Mouse (Mus musculus) brain, embryonic 14.5 days (tissue): Measurements from ENCODE around the gene Mvk. TPM values are rescaled to one million over a fixed set of nuclear protein-coding genes. Genes with fewer than 3 reads are reported as not detected.

Experiments
- DNase-seq: peaks from one replicate; pipeline ENCODE4 v3.0.0-alpha.2; 2011; ENCODE audit warnings: low read depth
- CTCF ChIP-seq: fragments of 200-500 bp; IDR thresholded peaks from 2 replicates; pipeline ENCODE4 v1.5.1; 2012; ENCODE audit warnings: inconsistent platforms, mild to moderate bottlenecking, moderate library complexity, borderline replicate concordance; ENCODE audit not compliant: insufficient read depth, insufficient read length; ENCODE audit errors: extremely low read depth
- POLR2A ChIP-seq: fragments of 200-500 bp; IDR thresholded peaks from 2 replicates; pipeline ENCODE4 v1.6.1; 2012; ENCODE audit warnings: mild to moderate bottlenecking, inconsistent platforms, borderline replicate concordance; ENCODE audit not compliant: poor library complexity, insufficient read depth, insufficient read length, severe bottlenecking; ENCODE audit errors: extremely low read depth
- polyA plus RNA-seq: library from polyadenylated mRNA; depleted of rRNA; stranded (reverse); fragments of >200 nt; gene quantifications from 2 replicates; pipeline ENCODE4 v1.2.3, GENCODE M21; 2012

Gene Mvk
- polyA plus RNA-seq, 1 experiment: 67.6 TPM

DNA sequence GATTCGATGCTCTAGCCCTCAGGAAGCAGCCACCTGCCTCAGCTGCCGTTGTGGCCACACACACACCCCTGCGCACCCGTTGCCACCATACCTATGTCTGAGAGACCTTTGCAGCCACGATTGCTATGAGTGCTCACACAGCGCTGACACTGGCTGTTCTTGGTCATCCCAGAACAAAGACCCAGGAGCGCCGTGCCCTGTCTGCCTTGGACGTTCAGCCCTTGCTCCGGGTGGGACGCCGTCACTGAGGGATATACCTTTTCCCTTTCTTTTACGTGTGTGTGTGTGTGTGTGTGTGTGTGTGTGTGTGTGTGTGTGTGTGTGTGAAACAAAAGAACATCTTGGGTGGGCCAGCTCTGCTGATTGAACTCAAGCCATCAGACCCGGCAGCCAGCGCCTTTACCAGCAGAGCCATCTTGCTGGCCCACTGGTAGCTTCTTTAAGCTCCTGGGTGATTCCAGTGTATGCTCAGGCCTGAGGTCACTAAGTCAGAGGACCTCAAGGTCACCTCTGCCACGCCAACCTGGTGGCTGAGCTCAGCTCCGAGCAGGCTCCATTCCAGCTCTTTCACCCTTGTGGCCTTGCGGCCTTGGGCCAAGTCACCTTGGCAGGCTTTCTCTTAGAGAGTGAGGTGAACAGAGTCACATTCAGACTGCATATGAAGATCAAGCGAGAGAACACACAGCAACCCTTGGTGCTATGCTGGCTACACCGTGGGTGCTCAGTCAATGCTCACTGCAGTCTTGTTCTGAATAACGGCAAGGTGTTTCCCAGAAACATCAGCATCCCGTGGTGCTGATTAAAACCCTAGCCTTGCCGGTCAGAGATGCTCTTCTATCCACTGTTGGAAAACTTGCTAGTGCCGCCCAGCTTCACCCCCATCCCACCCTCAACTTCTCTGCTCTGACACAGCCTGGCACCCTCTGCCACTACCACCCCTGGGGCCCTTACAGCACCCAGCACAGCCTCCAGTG lies 18.3 kb downstream of the Mvk start:
- DNase-seq: no peak
- TF ChIP-seq CTCF: no peak
- no peak for TF ChIP-seq POLR2A

DNA sequence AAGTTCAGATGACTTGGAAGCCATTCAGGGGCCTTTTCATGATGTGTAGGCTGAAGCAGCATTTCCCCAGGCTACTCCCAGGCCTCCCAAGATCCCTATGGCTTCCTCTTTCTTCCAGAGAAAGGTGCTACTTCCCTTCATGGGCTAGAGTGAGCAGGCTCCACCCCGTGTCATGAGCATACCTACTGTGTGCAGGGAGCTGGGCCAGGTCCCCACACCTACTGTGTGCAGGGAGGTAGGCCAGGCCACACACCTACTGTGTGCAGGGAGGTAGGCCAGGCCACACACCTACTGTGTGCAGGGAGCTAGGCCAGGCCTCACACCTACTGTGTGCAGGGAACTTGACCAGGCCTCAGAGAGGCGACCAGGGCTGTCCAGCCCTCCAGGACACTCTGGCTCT lies 20.5 kb downstream of the Mvk start:
- no peak for TF ChIP-seq POLR2A
- TF ChIP-seq CTCF: no peak

DNA sequence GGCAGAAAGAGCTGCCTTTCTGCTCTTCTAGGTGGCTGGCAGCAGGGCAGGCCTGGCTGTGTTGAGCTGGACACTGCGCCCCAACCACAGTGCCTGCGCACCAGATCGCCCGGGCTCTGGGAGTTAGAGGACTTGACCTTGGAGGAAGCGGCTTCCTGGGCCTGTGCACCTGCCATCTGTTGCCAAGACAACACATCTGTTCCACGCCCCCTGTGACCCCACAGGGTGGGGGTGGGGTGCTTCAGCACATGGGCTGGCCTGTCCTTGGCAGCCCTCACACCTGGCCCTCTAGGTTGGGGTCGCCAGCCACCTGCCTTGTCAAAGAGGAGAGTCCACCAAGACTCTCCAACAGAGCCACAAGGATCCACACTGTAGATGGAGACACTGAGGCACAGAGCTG lies 21.6 kb downstream of the Mvk start:
- no peak for TF ChIP-seq POLR2A
- DNase-seq: no peak

More for the DNA sequence above, 20.5 kb downstream of the Mvk start:
- DNase-seq: no peak

DNA sequence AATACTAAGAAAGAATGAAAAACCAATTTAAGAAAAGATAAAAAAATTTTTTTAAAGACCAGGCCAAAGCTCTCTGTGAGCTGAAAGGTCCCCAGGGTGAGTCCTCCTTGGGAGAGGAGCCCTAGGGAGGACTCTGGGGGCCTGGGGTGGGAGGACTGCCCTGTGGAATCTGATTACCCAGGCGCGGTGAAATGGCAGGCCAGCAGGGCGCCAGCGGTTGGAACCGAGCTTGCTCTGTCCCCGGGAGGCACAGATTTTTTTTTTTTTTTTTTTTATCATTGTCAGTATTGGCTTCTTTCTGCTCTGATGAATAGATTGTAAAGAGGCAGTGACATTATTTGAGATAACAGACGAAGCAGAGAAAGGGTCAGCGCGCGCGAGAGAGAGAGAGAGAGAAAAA lies 22.9 kb downstream of the Mvk start:
- DNase-seq: no peak
- TF ChIP-seq POLR2A (no peak), CTCF (no peak)

DNA sequence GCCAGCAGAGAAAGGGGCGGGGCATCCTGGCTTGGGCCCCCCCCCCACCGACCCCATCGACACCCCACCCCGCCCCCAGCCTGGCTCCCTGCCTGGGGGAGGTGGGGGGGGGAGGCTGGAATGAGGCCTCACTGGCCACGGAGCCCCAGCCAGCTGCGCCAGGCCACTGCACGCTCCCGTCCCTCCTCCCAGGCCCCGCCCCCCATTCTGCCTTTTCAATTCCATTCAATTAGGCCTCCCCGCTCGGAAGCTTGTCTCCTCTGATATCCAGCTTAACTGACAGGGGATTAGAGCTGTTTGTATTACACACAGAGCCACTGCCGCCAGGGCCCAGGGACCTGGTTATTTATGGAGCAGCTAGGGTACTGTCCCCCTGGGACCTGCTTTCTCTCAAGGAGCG lies 23.4 kb downstream of the Mvk start:
- TF ChIP-seq POLR2A (no peak), CTCF (peak; percentile 10; the same call in 1 of the 2 replicates)

DNA sequence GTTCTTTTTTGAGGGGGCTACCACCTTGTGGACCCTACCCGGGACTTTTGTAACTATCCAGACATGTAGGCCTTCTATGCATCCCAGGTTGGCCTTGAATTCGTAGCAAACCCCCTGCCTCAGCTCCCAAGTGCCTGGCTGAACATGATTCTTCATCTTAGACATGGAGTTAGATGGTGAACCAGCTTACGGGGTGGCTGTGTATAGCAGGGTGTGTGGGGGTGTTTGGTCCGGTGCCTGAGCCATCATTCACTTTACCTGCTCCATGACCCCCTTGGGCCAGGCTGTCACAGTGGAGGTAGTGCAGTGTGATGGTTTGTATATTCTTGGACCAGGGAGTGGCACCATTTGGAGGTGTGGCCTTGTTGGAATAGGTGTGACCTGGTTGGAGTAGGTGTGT lies 23.9 kb downstream of the Mvk start:
- TF ChIP-seq CTCF (no peak), POLR2A (no peak)
- no peak for DNase-seq

More for the DNA sequence above, 23.4 kb downstream of the Mvk start:
- DNase-seq: peak; percentile 98

DNA sequence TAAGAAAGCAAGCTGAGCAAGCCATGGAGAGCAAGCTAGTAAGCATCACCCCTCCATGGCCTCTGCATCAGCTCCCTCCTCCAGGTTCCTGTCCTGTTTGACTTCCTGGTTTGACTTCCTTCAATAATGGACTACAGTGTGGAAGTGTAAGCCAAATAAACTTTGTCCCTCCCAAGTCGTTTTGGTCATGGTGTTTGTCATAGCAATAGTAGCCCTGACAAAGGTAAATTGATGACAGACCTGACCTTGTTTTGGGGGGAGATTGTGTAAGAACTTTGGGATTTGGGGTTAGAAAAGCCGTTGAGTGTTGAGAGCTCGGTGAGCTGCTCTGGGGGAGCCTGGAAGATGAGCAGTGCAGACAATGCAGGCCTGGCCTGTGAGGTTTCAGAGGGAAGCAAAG lies 26.3 kb downstream of the Mvk start:
- no peak for TF ChIP-seq CTCF
- TF ChIP-seq POLR2A: no peak
- DNase-seq: no peak

DNA sequence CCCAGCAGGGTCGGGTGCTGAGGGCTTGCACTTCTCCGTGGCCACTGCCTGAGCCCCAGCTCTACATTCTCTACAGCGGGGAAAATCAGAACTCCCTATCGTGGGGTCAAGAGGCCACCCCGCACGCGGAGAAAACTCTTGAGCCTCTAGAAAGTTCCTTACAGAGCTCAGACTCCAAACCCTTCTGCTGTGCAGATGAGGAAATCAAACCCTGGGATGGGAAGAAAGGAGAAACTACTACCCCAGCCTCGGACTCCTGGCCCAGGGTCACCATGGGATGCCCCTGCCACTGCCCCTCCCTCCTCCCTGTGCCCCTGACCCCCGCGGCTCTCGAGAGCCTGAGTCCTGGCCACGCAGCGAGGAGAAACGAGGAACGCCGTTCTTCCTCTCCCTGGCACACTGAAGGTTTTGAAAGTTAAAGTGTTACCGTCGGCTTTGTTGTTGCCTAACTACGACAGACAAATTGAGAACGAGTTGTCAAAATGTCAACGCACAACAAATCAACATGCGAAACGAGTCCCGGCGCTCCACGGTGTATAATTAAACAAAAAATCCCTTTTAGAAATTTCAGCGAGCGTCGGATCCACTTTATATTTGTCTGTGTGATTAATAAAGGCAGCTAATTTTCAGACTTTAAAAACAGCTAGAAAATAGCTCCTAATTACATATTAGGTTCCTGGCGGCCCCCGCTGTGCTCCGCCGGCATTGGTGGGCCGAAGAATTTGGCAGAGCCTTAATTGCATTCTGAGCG lies 30.8 kb downstream of the Mvk start:
- peak; percentile 90 for DNase-seq

DNA sequence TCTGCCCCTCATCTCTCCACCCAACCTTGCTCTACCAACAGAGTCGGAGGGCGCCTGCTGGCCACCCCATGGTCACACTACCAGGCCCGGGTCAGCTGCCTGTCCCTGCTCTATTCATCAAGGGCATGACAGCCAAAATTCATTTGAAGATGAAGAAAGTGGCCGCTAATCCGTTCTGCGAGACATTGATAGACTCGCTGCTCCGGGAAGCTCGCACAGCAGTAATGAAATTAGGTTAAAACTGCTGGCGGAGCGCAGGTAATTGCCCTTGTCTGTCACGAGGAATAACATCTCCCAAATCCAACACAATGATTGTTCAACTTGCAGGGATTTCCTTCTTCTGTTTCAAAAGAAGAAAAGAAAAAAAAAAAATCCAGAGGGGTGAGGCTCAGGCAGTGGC lies 34.2 kb downstream of the Mvk start:
- TF ChIP-seq CTCF: no peak
- TF ChIP-seq POLR2A: no peak
- peak; percentile 49 for DNase-seq

More for the DNA sequence above, 30.8 kb downstream of the Mvk start:
- no peak for TF ChIP-seq POLR2A
- TF ChIP-seq CTCF: no peak

DNA sequence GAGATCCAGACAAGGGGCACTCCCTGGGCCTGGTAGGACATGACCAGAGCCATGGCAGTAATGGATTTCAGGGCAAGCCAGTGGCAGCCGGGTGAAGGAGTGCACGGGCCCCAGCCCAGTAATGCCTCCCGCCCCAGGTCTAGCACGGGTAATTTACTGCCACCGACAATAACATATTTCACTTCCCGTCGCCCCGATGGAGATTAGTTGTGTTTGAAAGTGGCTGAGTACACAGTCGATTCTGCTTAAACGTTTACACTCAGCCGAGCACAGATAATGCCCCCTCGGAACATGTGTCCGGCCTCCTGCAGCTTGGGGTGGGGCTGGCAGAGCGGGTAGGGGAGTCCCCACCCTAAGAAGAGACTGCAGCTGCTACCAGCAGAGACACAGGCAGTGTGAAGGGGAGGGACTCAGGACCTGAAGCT lies 38.5 kb downstream of the Mvk start:
- no peak for TF ChIP-seq CTCF
- TF ChIP-seq POLR2A: no peak
- DNase-seq: peak; percentile 75

DNA sequence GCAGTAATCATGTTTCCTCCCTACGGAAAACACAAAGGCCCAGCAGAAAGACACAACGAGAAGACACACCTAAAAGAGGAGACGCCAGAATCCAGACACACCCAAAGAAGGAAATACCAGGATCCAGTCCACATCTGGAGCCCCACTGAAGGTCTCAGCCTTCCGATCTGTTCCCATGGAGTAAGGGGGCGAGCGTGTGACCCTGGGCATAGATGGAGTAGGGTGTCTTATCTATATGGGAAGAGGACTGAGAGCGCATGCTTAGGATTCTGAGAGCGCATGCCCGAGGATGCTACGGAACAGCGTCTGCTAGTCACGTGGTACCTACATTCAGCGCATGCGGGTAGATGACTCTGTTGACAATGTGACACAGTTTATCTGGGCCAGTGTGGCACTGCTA lies 41.6 kb downstream of the Mvk start:
- TF ChIP-seq POLR2A: no peak
- TF ChIP-seq CTCF: no peak
- no peak for DNase-seq

DNA sequence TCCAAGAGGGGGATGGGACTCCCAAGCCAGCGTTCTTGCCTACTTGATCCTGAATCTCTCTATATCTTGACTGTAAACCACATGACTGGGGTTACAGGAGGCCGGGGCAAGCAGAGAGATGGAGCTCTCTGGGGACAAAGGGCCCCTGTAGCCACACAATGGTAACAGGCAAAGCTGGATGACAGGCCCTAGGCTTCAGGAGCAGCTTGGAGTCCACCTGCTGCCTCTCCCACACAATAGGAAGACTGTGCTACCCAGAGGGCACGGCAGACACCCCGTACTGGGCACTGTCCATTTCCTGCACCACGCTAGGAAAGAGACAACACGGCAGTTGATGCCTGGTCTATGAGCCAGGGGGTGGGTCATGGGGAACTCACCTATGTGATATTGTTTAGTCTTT lies 45.5 kb downstream of the Mvk start:
- no peak for DNase-seq
- no peak for TF ChIP-seq CTCF
- no peak for TF ChIP-seq POLR2A

DNA sequence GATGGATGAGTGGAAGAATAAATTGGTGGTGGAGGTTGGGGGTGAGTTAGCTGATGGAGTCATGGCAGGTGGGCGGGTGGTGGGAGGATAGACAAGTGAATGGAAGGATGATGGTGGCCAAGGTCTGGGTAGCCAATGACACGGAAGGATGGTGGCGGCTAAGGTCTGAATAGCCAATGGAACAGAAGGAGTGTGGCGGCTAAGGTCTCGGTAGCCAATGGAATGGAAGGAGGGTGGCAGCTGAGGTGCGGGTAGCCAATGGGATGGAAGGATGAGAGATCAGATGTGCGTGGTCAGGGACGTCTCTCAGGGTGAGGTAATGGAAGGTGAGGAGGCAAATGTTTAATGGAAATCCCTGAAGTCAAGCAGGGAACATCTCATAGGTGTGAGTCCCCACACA lies 46.2 kb downstream of the Mvk start:
- DNase-seq: no peak
- no peak for TF ChIP-seq CTCF
- TF ChIP-seq POLR2A: no peak
